Mouse (Mus musculus): ENCODE measurements around the gene Mcoln2. TPM values are rescaled to one million over a fixed set of nuclear protein-coding genes. Genes with fewer than 3 reads are reported as not detected.

The Mcoln2 gene
- total RNA-seq, 2 experiments from 2014 or later = 0.33 to 0.35 TPM

DNA sequence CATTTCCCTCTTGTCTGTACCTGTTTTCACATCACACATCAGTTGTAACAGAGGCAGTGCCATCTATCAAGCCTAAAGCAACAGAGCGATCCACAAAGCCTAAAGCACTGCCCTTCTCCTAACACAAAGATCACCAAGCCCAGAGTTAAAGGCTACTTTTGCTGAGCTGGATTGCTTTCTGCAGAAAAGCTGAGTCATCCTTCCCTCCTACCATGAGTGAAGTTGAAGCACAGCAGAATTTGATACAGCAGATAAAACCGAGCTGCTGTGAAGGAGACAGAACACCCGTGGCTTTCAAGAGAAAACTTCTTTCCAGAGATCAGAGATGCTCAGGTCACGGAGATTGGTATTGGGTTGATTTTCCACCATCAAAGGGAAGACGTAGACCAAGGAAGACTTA is 3.5 kb upstream of the Mcoln2 start:
- no peak for DNase-seq

DNA sequence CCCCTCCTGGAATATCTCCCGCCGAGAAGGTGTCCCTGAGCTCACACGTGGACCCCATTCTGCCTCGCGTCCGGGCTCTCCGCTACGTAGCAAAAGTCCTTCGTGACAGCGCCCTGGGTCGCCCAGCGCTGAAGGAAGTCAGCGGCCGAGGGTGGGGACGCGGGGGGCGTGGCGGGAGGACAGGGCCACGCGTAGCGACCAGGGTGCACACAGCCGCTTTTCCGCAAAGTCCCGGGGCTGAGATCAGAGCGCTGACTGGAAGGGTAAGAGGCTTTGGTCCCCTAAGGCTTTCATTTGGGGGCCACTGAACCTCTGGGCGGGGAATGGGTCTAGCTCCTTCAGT is 396 bp downstream of the Mcoln2 start:
- peak; percentile 33 for DNase-seq

DNA sequence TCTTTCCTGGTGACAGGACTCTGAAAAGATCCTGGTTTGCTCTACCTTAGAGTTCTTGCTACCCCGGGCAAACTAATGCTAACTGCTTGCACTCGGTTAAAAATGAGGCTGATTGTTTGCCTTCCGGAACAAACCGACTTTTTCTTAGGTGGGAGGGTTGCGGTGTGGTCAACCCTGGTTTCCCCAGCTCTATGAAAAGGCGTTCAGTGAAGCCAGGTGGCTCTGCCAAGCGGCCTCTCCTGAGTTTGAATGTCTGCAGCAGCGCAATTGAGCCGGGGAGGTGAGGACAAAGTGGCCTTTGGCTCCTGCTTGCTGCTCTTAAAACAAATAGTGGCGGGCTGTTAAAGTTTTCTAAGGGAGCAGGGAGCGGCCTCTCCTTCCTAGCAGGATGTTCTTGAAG is 927 bp downstream of the Mcoln2 start:
- no peak for DNase-seq

DNA sequence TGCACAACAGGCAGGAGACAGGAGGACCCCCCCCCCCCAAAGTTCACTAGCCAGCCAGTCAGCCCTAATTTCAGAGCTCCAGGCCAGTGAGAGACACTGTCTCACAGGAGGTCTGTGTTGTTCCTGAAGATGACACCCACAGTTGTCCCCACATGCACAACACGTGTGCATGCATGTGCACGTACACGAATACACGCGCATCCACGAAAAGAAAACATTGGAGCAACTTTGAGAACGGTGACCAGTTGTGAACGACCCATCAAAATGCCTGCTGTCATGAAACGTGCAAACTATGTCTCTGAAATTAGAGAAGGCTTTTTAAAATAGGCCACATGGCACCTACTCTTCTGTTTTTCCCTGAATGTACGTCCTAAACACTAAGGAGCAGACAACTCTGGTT is 1.7 kb downstream of the Mcoln2 start:
- no peak for DNase-seq

DNA sequence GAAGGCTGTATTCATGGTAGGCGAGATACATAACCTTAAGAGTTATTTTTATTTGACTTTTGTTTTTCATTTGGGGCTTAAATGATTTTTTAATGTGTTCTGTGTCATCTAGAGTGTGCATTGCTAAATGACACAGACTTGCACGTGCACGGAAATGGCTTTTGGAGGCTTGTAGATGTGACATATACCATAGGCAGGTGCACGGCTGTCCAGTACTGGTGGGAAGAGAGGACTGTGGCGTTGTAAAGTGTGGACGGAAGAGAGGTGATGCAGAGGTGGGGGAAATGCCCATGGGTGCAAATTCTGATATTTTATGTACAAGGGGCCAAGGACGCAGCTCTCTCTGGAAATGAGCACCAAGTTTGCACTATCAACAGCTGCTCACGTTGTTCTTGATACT is 2.1 kb downstream of the Mcoln2 start:
- no peak for DNase-seq

DNA sequence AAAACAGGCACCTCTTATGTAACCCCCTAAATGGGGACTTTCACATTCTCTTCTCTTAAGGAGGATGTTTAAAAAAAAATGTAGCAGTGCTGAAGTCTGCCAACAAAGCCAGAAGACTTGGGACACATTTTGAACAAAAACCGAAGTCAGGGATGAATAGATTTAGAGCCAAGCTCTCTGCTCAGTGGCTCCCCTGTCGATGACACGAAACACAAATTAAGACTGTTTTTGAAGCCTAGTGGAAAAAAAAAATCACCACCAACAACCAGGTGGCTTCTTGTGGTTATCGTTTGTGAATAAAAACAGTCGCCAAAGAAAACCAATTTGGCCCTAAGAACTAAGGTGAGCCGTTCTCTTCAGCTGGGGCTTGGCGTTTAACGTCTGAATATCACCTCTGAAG is 2.7 kb downstream of the Mcoln2 start:
- no peak for DNase-seq

DNA sequence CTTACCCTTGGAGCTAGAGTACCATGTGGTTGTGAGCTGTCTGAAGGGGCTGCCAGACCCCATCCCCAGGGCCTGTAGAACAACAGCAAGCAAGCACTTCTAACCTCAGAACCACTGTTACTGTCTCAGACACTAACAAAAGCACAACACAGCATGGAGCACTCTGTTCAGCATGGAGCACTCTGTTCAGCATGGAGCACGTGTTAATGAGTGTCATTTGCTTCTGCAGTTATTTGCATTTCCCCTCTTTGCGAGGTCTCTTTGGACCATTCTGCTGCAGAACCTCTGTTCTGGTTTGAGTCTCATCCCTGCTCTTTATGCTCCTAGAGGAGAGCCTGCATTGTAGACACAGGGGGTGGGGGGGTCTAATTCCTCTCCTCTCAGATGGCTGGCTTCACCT is 3.3 kb downstream of the Mcoln2 start:
- no peak for DNase-seq

DNA sequence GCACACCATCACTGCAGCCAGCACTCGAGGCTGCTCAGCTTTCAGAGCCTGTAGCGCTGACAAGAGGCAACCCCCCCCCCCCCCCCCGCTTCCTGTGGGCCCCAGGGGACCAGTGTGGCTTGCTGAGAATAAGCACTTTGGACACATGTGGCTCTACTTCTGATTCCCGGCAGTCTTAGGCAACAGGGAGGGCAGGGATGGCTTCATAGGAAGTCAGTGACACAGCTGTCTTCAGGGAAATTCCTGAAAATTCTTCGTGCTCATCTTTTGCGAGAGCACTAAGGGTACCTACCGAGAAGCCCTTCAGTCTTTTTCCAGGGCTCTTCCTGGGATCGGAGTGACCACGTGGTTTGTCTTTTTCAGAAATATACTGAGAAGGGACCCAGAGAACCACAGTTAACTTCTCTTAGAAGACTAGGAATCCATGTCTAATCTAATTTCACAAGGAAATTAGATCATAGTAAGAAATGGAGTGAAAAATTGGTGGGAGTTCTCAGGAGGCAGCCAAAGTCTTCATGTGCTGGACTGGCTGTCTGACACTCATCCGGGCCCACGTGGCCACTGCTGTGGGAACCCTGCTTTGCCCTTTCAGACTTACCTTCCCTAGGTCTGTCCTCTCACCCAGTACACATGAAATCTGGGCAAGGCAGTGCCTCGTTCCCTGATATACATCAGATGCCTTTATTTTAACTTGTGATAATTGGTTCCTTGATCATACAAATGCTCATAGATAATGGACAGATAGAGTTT is 4.4 kb downstream of the Mcoln2 start:
- no peak for DNase-seq

DNA sequence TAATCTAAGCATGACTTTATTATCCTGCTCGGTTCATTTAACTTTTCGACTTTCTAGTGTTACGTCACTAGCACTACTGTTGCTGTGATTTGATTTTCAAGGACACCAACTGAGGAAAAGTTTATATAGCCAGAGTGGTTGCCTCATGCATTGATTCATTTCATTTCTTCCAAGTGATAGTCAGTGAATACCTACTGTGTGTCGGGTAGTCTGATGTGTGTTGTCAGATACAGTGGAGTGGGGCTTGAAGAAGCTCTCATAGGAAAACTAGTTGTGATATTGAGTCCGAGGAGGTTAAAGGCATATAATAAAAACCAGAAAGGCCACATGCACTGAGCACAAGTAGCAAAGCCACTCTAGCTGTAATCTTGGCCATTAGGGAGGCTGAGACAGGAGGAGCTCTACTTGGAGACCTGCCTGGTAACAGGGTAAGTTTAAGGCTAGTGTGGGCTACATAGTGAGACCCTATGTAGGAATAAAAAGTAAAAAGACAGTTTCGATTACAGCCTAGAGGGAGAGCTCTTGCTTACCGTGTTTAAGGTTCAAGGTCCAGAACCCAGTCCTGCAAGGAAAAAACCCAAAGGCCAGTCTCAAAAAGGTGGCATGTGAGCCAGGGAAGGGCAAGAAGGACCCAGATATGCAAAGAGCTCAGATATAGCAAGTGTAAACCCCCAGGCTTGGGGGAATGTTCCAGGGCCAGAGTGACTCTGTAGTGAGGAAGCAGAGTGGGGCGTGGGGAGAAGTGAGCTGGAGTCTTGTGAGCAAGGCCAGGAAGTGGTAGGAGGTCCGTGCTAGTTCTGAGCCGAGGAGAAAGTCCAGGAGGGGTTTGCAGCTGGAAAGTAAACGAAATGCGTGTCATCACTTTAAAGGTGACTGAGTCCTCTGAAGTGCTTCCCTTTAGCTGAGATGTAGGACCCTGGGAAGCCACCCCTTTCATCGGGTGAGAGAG is 6.3 kb downstream of the Mcoln2 start:
- no peak for DNase-seq

DNA sequence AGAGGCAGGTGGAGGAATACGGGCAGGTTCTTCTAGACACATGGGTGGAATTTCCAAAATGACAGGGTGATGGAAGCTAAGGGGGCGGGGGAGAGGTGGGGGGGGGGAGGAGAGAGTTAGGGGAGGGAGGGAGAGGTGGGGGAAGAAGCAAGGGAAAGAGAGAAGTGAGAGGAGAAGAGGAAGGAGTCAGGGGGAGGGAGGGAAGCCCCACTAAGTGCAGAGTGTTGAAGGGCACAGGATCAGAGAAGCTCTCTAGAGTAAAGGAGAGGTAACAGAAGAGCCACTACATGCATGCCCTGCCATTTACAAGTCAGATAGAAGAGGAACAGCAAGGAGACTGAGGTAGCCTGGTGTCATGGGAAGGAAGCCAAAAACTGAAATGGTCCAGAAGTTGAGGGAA is 7.2 kb downstream of the Mcoln2 start:
- no peak for DNase-seq

DNA sequence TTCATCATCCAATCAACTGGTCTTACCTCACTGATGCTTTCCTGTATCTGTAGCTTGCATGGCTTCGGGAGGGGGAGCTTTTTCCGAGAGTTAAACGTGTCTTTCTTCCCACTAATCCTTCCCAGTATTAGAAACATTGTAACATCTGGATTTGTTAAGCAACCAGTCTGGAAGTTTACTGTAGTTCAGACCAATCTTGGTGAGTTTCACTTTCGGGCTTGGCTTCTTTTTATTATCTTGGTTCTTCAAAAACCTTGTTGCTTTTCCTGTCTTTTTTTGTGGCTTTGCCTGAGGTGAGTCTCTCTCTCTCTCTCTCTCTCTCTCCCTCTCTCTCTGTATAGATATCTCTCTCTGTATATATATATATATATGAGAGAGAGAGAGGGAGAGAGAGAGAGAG is 8.4 kb downstream of the Mcoln2 start:
- DNase-seq = no peak

DNA sequence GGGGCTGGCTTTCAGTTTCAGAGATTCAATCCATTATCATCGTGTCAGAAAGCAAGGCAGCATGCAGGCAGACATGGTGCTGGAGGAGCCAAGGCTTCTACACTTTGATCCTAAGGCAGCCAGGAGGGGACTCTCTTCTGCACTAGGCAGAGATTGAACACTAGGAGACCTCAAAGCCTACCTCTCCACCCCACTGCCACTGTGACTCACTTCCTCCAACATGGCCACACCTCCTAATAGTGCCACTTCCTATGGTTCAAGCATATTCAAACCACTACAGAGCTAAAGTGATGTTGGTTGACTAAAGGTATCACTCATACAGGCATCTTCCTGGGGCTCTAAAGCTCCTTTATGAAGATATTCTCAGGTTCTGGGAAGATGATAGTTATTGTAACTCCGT is 9.7 kb downstream of the Mcoln2 start:
- no peak for DNase-seq

DNA sequence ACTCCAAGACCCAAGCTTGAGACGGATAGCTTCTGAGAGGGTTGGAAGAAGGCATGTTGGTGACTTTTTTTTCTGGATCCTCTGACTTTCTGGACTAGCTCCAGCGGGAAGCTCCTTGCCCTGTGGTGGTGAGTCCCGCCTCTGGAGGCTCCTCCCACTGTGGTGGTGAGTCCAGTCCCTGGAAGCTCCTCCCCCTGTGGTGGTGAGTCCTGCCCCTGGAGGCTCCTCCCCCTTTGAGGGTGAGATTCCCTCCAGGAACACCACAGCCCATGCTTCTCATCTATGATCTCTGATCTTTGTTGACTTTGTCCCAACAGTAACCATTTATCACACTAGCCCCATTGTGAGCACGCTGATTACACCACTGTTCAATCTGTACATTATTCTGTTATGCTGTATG is 12.6 kb downstream of the Mcoln2 start:
- DNase-seq = no peak

DNA sequence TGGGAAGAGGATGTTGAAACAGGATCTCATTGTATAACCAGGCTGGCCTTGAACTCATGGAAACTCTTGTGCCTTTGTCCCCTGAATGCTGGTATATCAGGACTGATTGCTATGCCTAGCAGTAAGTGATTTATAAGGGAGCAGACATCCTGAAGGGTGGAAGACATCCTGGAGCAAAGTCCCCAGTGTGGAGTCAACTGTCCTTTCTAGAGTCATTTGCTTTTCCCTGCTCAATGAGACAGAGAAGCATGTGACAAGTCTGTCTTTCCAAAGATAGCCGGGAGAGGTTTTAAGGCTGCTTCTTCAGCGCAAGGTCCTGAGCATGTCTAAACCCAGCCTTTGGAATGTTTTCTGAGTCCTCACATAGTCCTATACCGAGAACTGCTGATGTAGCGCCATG is 19.7 kb downstream of the Mcoln2 start:
- DNase-seq = no peak

DNA sequence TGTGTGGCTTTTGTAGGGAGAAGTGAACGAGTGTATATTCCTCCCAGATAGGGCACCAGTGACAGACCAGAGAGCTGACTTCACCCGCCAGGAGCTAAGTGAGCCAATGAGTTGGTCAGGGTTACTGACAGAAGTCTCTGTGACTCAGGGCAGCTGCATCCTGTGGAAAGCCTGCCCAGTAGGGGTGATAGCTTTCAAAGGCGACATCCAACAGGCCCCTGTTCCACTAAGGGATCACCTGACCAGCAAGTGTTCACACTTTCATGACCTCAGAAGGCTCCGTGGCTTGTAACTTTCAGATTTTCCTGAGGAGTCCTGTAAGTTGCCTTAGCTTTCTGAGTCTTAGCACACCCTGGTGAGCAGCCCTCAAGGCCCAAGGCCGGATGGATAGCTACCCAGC is 23.4 kb downstream of the Mcoln2 start:
- no peak for DNase-seq

DNA sequence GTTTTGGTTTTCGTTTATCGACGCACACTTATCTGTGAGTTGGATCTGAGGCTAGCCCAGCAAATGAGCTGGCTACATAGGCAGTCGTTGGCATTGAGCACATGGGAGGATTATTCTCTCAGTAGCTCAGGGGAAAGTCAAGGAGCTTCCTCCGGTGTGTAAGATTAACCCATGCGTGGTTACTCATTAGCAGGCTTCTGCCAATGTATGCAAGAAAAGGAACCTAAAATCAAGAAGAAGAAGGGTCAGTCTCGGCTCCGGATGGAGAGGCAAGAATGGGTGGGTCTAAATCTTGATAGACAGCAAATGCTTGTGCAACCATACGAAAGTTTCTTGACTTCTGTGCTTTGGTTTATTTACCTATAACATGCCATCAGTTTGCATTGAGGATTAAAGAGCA is 24.6 kb downstream of the Mcoln2 start:
- DNase-seq = no peak

DNA sequence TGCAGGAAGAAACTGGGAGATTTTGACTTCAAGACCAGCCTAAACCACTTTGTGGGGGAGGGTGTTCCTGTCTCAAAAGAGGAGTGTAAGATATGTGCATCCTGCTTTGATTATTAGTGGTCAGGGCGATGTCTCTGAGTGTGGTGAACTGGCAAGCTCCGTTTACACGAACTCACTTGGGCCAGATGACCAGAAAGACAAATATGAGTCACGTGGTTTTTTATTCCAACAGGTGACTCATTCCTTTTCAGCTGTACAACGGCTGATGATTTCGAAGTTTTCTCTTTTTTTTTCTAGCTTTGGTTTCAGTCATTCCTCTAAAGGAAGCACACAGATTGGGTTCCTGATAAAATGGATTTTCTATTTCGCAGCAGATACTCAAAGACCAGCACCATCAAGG is 27.7 kb downstream of the Mcoln2 start:
- no peak for DNase-seq

DNA sequence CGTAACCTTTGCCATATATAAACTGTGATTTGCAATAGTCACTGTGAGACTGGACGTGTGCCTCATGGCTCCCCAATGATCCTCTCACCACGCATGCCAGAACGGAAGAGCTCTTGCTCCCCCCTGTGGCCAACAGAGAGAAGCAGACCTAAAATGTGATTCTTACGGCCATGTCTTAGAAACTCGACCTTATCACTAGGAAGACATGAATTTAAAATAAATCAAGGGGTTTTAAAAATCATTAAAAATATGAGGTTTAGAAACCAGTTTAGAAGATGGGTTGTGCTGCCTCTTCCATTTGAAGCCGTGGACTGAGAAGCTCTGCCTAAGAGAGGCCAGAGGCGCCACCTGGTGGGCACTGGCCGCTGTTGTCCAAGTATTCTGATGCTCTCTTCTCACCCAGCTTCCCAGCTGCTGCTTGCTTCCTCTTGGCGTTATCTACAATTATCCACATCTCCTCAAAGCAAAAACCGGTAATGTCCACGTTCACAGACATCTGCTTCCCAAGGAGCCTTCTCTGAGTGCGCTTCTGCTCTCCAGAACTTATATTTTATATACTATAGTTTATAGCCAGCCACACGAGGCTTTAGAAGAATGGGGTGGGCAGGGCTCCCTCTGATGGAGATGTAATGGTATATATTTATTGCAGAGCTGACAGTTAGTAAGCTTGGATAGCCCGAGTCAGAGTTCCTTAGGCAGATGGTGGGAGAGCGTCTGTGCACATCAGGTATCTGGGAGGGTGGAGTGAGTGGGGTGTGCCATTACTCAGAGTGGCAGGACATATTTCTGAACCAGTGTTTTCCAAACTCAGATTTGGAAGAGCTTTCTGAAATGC is 28.3 kb downstream of the Mcoln2 start:
- peak; percentile 54 for DNase-seq

DNA sequence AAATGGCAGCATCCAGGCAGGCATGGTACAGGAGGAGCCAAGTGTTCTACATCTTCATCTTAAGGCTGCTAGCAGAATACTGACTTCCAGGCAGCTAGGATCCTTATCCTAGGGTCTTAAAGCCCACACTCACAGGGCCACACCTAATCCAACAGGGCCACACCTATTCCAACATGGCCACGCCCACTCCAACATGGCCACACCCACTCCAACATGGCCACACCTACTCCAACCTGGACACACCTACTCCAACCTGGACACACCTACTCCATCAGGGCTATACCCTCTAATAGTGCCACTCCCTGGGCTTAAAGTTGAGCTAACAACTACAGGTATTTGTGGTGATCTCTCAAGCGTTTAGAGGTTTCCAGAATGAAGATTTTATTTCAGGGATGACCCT is 30.7 kb downstream of the Mcoln2 start:
- DNase-seq = no peak

DNA sequence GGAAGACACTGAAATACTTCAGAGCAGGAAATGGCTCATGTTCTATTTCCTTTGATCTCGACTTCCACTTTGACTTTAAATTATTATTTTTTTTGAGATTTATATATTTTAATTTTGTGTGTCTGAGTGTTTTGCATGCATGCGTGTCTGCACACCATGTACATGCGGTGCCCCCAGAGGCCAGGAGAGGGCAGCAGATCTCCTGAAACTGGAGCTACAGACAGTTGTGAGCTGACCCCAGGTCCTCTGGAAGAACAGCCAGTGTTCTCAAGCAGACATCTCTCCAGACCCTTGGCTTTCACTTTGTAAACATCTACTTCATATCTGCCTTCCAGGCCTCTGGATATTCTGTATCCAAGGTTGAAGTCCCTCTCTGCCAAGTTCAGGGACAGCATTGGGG is 31.4 kb downstream of the Mcoln2 start:
- no peak for DNase-seq

DNA sequence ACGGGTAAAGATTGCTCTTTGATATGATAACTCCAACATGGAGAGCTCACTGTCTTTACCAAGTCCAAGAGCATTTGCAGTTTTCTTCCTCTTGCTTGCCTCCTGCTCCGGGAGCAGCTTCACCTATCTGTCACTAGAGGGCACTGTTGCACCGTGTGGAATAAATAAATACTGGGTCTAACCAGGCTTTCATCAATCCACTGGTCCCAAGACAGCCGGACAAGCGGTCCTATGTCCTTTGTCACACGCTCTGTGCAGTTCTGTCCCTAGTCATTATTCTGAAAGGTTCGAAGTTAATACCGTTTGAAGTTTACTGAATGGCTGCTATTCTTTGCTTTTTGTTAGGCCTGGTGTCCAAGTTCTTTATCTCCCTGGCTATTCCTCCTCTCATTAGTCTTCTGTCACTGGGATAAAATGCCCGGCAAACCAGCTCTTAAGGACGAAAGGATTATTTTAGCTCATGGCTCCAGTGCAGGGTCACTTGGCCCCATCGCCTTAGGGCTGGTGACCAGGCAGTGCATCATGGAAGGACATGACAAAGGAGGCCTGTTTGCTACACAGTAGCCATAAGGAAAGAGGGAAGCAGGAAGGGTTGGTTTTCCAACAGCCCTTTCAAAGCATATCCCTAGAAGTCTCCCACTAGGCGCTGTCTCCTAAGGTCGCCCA is 35.5 kb downstream of the Mcoln2 start:
- peak; percentile 12 for DNase-seq

DNA sequence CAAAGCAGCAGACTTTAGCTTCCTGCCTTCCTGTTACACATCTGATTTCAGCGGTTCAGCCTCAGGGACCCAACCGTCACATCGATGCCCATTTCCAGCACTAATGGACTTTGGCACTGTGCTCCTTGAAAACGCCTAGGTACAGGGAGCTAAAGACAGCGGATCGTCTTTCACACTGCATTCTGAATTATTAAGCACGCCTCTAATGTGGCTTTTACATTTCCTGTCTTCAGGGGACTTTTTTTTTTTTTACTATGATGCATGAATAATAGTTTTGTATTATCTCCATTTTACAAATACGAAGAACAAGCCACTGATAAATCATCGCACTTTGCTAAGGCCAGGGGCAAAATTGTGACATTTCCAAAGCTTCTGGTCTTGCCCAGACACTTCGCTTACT is 36.4 kb downstream of the Mcoln2 start:
- DNase-seq = no peak
